Mouse (Mus musculus) thymus, postnatal 4 days (tissue): Measurements from ENCODE around the gene Dcp1b.

ENCODE experiments used
- DNase-seq: peaks from one replicate; pipeline ENCODE4 v3.0.0; 2021

Gene Dcp1b

DNA sequence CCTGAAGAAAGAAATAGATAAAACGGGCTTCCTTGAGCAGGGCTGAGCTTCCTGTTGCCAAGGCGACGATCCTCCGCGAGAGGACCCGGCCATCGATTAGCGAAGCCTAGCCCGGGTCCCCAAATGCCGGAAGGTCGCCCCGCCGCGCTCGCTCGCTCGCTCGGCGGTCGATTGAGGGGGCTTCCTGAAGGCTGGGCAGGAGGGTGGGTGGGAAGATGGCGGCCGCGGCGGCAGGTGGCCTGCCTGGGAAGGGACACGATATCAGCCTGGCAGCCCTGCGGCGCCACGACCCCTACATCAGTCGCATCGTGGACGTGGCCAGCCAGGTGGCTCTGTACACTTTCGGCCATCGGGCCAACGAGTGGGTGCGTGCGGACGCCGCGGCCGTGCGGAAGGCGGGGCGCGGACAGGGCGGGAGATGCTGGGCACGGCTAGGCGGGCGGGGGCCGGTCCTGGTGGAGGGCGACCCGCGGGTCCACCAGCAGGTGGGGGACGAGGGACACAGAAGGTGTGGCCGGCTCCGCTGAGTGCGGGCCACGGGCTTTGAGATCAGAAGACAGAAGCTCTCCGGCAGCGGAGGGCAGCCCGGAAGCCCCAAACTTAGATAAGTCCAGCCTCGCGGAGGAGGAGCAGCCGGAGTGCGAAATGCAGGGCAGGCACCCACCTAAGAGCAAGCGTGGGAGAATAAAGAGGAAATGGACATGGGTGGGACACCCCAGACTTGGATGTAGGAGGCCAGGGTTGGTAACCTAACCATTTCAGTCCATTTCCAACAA lies at the start of gene Dcp1b:
Dcp1b (plus strand) TSS at position 176 of the 776 bp plus-strand sequence.
- DNase-seq = peak; percentile 93

DNA sequence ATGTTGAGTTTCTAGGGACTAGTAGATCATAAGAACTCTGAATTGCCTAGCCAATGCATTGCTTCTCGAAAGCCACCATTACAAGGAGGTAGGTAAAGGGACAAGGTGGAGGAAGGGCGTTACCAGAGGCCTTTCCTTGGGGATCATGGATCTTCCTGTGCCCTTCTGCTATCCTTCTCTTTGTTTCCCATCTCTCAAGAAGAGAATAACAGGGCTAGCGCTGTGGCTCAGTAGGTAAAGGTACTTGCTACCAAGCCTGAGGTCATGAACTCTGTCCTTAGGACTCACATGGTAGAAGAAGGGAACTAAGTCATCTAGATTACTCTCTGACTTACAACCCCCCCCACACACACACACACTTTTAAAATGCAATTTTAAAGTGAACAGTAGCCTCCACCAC lies 48.1 kb upstream of the Dcp1b start:
- no peak for DNase-seq

DNA sequence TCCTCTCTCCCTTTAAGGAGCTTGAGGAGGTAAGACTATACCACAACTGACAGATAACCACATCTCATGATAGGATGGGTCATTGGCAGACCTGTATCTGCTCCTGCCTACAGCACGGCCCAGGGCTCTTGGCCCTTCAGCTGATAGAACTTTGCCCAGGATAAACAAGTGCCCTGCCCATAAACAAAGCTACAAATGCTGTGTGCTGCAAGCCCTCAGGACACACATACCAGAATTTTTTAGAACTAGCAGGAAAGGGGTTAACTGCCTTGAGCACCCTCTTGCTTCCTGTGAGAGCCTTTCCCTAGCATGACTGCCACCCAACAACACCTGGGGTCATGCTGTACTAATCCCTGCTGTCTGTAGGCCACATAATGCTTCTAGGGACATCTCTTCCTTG lies 47.0 kb upstream of the Dcp1b start:
- DNase-seq = no peak

DNA sequence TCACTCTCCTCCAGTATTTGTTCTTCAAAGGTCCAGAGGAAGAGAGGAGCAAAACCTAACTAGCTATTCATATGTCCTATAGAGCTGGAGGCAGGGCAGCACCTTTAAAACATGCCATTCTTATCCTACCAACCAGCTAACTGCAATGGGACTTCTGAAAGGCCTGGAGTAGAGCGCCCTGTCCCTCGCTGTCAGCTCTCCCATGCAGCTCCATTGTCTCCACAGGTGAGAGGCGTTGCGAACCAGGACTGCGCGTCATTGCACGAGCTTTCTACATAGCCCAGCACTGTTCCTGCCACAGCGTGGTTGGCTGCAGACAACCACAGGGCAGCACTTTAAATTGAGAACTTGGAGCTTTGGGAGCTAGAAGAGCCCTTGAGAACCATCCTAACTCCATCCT lies 46.5 kb upstream of the Dcp1b start:
- no peak for DNase-seq

DNA sequence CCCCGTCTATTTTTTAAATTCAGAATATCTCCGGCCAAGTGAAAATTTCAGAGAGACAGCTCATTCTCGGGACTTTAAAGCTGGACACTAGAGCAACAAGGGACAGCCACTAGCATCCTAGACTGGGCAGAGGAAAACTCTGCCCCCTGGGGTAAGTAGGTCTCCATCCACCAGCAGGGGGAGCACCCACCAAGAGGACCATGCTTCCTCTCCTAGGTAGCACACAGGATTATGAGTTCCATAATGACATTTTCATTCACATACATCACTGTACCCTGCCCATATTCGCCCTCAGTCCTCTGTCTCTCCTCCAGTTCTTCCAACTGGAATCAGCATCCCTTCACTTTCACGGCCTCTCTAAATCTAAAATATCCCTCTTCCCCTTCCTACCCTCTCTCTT lies 45.4 kb upstream of the Dcp1b start:
- DNase-seq = peak; percentile 87

DNA sequence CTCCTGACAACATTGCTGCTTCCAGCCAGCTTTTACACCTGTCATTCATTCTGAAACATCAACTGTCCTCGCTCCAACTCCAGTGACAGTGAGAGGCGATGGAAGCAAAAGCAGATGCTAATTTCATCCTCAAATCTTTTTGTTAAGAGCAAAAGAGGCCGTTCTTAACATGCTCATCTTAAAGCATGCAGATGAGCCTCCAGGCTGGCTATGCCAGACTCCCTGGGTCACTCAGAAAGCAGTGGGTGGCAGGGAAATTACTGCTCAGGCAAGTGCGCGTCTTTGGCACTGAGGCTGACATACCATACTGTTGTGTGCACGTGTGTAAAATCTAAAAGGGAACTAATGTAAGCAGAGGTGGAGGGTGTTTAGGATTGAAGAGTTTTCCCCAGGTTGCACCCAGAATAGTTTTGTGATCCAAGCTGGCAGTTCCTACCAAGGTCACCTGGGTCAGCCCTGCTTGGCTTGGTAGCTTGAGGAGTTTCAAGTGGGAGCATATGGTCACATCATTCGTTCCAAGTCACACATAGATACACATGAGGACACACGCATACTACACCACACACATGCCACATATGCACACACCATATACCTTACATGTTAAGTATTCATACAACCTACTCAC lies 42.8 kb upstream of the Dcp1b start:
- DNase-seq = no peak

DNA sequence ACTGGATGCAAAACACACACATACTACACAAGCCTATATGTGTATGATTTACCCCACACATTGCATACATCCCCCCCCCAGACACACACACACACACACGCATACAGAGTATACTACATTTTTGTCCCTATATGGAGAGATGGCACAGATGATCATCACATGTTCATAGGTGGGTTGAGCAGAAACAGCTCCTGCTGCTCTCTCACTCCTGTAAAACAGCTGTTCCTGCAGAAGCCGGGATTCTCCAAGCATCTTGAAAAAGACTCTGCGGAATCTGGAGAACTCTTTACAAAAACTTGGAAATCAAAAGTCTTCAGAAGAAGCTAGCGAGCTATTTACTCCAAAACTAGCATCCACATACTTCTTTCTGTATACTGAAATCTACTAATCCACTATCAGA lies 42.2 kb upstream of the Dcp1b start:
- DNase-seq = no peak

DNA sequence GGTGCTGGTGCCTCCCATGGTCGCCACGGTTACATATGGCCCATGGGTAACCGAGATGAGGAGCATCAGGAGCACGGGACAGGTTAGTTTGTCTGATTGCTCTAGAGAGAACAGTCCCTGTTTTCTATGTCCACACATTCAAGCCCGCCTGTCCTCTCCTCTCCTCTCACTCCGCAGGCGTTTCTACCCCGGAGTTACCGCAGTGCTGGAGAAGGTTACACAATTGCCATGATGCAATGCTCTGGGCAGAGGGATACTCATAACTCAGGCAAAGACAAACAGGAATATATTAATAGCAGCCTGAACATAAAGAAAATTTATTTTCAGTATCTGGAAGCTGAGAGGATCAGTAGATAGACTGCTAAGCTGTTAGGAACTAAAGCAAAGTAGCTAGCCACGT lies 37.3 kb upstream of the Dcp1b start:
- no peak for DNase-seq

DNA sequence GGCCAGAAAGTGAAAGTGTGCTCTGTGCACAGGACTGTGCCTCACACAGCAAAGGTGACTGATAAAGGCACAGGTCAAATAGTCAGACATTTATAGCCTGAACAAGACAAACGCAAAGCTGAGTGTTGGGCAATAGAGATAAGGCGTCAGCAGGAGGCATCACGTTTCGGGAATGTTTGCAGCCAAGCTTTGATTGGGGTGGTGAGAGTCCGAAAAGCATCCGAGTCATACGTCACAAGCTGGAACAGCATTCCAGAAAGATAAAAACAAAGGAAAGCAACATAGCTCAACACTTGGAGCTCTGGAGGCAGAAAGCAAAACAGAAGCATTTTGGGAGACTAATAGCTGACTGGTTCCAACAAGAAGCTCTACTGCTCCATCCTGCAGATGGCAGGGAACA lies 35.5 kb upstream of the Dcp1b start:
- no peak for DNase-seq

DNA sequence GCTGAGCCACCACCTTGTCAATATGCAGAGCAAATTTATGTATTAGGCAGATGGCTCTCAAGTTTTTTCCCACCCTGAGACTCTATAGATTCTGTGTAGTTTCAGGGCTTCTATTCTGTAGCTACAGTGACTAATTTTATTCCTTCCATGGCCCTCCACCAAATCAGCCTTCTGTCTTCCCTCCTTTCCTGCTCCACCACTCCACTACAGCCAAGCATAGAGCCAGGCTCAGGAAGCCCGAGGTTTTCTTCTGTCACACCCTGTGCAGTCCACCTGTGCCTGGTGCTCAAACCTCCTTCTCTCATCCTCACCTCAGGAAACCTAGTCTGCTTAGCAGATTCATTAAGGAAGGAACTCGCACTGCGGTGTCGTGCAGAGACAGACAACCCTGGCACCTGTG lies 29.9 kb upstream of the Dcp1b start:
- peak; percentile 19 for DNase-seq

DNA sequence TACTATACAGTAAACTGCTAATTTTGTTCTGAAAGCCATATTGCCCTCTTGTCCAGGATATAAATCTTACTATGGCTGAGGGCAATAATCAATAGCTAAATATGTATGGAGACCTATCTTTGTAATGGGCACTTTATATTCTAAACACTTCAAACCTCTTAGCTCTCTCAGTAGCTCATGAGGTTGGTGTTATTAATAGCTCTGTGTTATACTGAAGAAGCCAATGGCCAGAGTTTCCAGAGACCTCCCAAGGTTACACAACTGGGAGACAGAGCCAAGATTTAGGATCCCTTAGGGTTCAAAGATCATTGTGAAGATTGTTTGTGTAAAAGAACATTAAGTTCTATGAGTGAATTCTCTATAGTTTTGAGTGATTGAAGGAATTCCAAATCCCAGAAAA lies 9.4 kb upstream of the Dcp1b start:
- no peak for DNase-seq

DNA sequence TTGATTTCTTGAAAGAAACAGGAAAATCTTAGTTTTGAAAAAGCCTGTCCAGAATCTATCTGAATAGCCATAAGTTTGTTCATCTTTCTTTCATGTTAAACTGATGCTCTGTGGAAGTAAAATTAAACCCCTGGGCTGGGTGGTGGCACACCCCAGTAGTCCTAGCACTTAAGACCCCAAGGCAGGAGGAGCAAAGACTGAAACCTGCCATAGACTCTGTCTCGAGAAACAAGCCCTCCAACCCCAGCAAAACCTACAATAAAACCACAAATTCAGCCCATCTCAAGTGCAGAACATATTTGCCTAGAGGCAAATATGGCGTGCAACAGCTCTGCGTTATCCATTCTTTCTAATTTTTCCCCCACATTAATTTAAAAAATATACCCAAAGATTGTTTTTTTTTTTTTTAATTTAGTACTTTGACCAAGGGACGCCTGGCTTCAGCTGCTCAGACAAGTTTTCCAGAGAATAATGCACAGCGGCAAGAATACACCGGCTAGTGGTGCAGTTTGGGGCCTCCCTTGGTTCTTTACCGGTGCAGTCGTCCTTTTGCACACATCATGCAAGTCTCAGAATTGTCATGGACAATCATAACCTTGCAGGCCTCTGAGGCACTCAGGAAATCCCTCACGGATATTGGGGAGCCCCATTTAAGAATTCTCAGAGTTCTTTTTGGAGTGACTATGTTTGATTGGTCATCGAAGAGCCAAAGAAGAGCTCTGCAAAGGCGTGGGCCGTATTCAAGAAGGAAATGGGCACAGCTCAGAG lies 562 bp upstream of the Dcp1b start:
- no peak for DNase-seq

DNA sequence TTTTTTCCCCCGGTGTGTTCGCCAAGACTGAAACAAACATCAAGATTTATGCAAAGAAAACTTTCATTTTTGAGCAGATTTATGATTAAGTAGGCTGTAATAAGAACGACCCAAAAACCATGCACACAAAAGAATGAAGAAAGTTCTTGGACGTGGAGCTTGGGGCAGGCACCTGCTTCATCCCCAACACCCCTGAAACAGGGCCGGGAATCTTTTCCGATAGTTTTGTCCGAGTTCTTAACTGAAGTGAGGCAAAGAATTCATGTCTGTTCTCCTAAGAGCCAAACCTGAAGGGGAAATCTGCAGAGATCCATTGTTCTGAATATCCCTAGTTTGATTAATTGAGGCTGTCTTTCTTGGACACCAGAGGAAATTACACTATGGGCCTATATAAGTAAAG lies 1.1 kb downstream of the Dcp1b start:
- no peak for DNase-seq

DNA sequence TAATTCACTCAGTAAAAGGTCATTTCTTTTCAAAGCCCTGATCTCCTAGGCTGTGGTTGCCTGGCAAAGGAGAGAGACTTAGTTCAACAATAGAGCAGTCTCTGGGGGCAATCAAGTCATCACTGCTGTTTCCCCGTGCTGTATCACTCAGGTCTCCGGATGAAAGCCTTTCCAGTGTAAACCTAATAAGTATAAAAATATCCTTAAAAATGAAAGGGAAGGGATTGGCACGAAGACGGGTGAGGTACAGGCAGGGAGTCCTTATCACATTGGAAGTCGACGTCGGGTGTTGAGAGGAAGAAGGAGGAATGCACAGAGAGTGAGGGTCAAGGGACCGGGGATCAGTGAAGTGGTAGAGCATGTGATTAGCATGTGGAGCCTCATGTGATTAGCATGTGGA lies 2.0 kb downstream of the Dcp1b start:
- no peak for DNase-seq

DNA sequence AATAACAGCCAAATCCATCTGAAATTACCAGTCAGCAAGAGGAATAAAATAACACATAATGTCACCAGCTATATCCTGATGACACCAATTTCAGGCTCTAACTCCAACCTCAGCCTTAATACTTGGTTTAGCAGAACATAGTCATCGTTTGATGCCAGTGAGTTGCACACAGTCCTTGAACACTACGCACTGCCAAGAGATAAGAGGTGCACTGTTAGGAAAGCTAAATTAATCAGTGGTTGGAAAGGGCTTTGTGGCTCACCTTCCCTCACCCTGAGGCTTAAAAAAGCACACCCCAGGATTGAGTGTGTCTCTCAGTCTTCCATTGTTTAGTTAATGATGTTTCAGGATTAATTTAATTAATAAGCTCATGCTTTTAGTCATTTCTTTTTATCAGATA lies 5.1 kb downstream of the Dcp1b start:
- DNase-seq = no peak

DNA sequence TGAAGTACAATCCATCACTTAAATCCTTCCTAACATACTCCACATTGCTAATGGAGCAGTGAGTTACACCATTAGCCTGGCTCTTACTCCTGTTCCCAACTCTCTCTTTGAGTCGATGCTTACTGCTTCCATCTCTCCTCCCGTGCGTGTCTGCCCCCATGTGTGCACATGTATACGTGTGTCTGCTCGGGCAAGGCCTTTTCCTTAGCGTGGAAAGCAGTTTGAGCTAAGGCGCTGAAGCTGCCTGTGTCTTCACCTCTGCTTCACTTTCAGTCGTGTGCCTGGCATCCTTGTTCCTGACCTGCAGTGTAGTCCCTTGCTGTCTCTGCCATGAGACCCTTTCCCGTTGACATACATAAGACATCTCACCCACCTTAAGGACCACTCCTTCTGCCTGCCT lies 7.2 kb downstream of the Dcp1b start:
- no peak for DNase-seq

DNA sequence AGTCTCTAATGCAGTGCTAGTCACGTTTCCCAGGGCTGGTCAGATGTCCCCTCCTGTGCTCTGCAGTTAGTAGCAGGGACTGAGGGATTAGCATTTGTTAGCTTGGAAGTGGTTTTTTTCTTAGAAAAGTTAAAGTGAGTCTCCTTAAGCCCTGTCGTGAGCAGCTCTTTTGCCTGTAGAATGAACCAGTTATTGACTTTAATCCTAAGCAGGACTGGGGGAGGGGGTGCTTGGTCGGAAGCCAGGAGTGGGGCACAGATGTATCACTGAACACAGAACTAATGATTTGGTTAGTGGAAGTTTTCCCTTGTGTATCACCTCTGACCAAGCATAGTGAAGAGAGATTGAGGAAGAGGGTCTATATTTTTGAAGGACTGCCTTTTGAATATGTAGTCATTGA lies 8.7 kb downstream of the Dcp1b start:
- no peak for DNase-seq

DNA sequence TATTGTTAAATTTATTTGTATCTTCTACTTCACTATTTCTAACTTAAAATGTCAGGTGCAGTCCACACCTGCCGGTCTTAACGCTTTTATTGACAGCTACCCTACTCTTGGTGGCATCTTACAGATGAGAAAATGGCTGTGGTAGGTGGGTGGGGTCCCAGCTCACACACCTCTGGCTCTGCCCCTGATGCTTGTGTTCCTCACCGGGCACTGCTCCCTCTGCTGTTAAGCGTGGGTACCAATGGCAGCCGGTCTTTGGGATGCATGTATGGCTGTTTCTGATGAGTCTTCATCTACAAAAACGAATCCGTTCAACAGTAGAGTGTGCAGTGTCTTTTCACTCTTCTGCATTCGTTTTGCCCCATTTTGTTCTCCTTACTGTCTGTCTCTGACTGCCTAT lies 11.6 kb downstream of the Dcp1b start:
- peak; percentile 59 for DNase-seq

DNA sequence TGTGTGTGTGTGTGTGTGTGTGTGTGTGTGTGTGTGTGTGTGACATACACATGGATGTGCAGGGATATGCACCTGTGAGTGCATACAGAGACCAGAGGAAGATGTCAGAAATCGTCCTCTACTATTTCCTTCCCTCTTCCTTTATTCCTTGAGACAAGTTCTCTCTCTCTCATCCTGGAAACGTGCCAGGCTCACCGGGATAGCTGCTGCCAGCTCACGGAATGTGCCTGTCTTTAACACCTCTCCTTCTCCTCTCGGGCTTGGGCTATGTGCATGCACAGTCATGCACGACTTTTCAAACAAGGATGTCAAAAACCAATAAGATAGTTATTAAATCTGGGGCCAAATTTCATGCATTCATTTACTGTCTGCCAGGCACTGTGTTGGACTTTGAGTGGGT lies 12.6 kb downstream of the Dcp1b start:
- DNase-seq = no peak

DNA sequence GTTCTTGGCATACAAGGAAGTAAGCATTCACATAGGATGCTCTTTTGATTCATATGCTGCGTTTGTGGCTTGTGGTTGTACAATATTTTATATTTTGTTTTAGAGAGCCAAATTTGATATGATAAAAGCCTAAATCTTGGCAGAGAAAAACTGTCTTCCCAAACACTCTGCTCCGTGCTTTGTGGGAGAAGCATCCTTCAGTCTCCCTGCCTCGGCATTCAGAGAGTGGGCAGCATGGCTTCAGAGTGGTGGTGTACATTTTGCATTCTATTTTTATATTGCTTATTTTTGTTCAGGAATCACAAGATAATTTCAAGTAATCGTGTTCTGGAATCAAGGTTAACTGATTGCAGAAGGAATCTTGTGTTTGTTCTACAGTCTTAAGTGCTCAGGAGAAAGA lies 16.4 kb downstream of the Dcp1b start:
- no peak for DNase-seq

DNA sequence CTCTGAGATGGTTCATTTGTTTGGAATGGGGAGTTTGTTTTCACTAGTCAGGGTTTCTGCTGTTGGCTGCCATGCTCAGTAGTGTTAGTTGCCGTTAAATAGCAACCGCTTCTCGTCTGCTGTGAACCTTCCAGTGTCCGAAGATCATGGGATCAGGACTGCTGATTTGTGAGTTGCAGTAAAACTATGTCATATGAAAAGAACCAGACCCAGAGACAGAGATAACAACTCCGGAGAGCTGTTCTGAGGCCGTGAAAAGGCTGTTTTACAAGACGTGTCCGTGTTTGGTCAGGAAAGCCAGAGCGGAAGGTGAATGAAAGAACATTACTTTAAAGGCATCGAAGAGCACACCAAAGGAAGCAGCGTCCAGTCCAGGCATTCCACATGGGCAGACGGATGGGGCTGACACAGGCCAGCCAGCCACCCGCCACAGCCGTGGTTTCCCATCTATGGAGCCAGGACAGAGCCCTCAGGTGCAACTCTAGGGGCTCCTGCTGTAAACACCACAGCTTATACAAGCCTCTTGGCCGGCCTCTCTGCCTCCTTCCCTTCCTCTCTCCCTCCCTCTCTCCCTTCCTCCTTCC lies 18.6 kb downstream of the Dcp1b start:
- no peak for DNase-seq

DNA sequence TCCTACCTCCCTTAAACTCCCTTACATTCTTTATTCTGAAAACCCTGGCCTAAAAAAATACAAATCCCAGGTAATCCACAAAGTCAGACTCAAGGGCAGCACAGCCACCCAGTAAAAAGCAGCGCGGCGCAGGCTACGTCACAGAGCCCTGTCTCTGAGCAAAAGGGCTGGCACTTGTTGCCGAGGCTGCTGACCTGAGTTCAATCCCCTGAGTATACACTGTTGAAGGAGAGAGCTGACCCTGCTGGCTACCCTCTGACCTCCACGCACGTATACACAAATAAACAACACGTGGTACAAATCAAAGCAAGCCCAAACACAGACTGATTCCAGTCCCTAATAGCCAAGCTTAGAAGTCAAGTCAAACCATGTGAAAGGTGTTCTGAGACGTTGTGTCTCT lies 19.1 kb downstream of the Dcp1b start:
- DNase-seq = no peak

DNA sequence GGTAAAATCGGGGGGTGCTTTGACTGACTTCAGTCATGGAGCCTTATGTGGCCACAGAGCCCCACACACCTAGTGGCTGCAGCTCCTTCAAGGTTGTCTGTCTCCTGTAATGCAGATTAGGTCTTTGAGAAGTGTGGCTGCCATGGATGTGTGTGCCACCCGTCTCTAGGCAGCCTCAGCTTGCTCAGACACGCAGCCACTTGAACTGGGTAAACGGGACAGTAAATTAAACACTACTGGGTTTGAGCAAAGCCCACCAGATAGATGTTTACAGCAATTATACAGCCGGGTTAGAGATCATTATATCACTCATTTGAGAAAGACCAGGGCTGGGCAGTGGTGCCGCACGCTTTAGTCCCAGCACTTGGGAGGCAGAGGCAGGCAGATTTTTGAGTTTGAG lies 19.5 kb downstream of the Dcp1b start:
- DNase-seq = no peak
